Mouse (Mus musculus) embryo, embryonic 11.5 days (tissue): ENCODE results near the gene Pnrc2.

Experiments used
- DNase-seq: peaks from one replicate; pipeline ENCODE4 v3.0.0-alpha.2; 2012; ENCODE audit warnings: low read depth, low spot score

The Pnrc2 gene

DNA sequence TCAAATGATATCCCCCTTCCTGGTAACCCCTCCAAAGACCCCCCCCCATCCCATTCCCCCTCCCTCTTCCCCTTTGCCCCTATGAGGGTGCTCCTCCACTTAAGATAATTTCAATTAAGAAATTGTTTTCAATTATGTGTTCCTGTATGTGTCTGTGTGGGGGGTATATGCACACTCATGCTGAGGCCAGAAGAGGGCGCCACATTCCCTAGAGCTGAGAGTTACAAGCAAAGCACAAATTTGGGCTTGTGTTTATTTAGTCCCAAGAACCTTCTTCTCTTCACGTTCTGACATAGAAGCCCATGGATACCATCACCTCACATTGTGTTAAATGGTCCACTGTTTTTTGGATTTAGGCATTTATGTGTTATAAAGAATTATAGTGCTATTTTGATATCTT lies 50.4 kb downstream of the Pnrc2 start:
- no peak for DNase-seq

DNA sequence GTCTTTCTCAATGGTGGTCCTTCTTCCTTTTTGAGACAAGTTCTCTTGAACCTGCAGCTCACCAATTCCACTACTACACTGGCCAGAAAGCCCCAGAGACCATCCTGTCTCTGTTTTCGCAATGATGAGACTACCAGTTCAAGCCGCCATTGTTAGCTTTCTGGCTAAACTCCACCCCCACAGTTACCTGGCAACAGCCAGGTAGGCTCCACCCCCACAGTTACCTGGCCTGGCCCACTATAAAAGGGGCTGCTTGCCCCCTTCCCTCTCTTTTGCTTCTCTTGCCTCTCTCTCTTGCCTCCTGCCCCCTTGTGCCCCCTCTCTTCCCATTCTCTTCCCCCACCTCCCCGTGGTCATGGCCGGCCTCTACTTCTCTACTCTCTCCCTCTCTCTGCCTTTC lies 51.9 kb downstream of the Pnrc2 start:
- no peak for DNase-seq
